Mouse (Mus musculus) cerebellum, adult 11 months (tissue): ENCODE results near the gene Pgam5.

Experiments
- DNase-seq: peaks from one replicate; pipeline ENCODE4 v3.0.0; 2022

Pgam5 gene

GRCm38 (mm10) chr5:110227336-110227883 is 42.3 kb downstream of the Pgam5 start:
- no peak for DNase-seq

DNA sequence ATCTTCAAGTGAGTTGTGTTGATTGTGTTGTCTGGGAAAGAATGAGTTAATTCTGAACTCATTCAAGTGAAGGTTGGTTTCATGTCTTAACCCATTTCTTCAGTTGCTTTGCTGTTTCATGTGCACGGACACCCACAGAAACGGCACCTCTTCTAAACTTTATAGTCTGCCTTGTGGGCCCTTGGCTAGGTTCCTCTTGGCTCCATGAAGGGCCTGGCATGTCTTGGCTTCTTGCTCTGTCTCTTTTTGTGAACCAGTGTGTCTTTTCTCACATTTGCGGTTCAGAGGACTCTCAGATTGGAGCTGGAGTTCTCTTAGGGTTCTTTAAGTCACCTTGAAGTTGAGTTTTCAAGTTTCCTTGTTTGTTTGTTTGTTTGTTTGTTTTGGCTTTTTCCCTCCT is 44.7 kb downstream of the Pgam5 start:
- DNase-seq: no peak

- DNase-seq: peak; percentile 67
Observed at GRCm38 (mm10) chr5:110222757-110223156, 47.0 kb downstream of the Pgam5 start.

DNA sequence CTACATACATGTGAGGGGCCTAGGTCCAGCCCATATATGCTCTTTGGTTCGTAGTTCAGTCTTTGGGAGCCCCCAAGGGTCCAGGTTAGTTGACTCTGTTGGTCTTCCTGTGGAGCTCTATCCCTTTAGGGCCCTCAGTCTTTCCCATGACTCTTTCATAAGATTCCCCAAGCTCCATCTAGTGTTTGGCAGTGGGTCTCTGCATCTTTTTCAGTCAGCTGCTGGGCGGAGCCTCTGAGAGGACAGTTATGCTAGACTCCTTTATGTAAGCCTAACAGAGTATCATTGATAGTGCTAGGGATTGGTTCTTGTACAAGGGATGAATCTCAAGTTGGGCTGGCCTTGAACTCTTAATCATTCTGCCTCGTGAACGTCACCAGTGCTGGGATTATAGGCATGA is 49.4 kb downstream of the Pgam5 start:
- DNase-seq: no peak

GRCm38 (mm10) chr5:110216780-110217179 is 52.9 kb downstream of the Pgam5 start:
- DNase-seq: no peak

GRCm38 (mm10) chr5:110211312-110211711 is 58.4 kb downstream of the Pgam5 start:
- no peak for DNase-seq
